Mouse (Mus musculus): ENCODE data around the gene Sp3. TPM values are rescaled to one million over a fixed set of nuclear protein-coding genes. Genes with fewer than 3 reads are reported as not detected.
"Not testable (repeated sequence)": the region's sequence is repeated elsewhere in the genome, so short reads cannot be mapped to it uniquely, and the experiment has no call there.

Sp3 gene
- polyA plus RNA-seq (2015; fragmentation: Nextera tagmentation; extraction: Ambion mirVana) = 59.4 TPM in 2 replicates

DNA sequence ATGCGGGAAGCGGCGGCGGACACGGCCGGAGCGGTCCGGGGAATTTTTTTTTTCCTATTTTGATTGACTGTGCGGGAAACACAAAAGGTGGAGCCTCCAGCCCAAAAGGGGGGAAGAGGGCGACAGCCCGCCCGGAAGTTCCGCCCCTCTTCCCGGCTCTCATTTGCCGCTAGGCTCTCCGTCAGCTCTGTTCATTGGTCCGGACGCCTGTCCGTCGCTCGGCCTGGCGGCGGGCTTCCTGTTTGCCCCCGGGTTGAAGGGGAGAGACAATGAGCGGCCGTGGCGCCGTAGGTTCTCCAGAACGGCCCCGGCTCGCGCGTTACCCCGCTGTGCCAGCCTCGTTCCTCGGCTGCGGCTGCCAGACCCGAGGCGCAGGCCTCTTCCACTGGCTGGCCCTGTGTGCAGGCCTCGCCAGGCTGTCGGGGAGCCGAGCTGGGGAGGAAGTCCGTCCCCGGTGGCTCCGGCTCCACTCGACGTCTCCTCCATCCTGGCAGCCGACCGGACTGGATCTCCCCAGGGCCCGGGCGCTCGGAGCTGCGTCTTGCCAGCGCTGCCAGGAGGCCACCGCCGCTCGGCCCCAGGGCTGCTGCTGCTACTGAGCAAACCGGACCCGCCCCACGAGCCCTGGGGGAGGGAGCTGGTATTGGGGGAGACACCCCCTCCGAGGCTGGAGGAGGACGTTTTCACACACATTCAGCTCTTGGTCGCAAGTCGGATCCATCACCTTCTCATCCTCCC is at the start of gene Sp3:
Sp3 (minus strand) TSS at position 110 of the 738 bp plus-strand sequence.
- no peaks in the 10 kb centered on the region for H3K36me3 ChIP-seq (ENCODE audit: control insufficient read depth, insufficient read depth, low read length)
- H3K27ac ChIP-seq (ENCODE audit: low read length) = peak within 1 kb of the TSS; percentile 100
- no peaks in the 10 kb centered on the region for H3K27me3 ChIP-seq (ENCODE audit: control insufficient read depth, insufficient read depth, low read depth, low read length)
- ATAC-seq (ENCODE audit: low read depth) = peak; percentile 85
- peak within 1 kb of the TSS; percentile 99 for H3K4me3 ChIP-seq (ENCODE audit: low read length)
- no peaks in the 10 kb centered on the region for H3K9me3 ChIP-seq (ENCODE audit: control insufficient read depth, low read length)
- H3K4me2 ChIP-seq (ENCODE audit: low read depth, low read length) = peak within 1 kb of the TSS; percentile 72
- WGBS = under 1% methylated on average over 58 of the region's 64 CpGs
- H3K4me1 ChIP-seq (replicated peaks; ENCODE audit: control insufficient read depth, insufficient read depth, low read length) = peaks cover 14% of the 10 kb centered on the region
- peak within 1 kb of the TSS; percentile 100 for H3K9ac ChIP-seq (ENCODE audit: low read length)

DNA sequence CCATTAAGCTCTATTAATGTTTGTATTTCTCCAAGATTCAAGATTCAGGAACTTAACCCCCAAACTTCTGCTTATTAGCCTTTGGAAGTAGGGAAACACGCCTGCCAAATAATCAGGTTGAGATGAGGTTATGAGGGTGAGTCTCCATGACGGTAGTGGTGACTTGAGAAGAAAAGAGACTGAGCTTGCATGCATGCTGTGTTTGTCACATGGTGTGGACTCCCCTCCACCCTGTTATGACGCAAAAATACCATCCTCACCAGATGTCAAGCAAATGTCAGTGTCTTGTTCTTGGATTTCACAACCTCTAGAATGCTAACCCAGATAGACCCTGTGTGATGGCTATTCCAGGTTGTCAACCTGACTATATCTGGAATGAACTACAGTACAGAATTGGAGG is 49.6 kb upstream of the Sp3 start:
- H3K27me3 ChIP-seq (ENCODE audit: control insufficient read depth, insufficient read depth, low read depth, low read length) = no peaks in the 10 kb centered on the region
- H3K36me3 ChIP-seq (ENCODE audit: control insufficient read depth, insufficient read depth, low read length) = no peaks in the 10 kb centered on the region
- H3K9me3 ChIP-seq (ENCODE audit: control insufficient read depth, low read length) = no peaks in the 10 kb centered on the region
- H3K4me1 ChIP-seq (replicated peaks; ENCODE audit: control insufficient read depth, insufficient read depth, low read length) = no peaks in the 10 kb centered on the region
- H3K9ac ChIP-seq (ENCODE audit: low read length) = no peak overlapping the region
- no peak for ATAC-seq (ENCODE audit: low read depth)
- H3K27ac ChIP-seq (ENCODE audit: low read length) = no peak overlapping the region
- 91% methylated on average over 3 of the region's 3 CpGs for WGBS
- no peak overlapping the region for H3K4me3 ChIP-seq (ENCODE audit: low read length)
- no peak overlapping the region for H3K4me2 ChIP-seq (ENCODE audit: low read depth, low read length)

DNA sequence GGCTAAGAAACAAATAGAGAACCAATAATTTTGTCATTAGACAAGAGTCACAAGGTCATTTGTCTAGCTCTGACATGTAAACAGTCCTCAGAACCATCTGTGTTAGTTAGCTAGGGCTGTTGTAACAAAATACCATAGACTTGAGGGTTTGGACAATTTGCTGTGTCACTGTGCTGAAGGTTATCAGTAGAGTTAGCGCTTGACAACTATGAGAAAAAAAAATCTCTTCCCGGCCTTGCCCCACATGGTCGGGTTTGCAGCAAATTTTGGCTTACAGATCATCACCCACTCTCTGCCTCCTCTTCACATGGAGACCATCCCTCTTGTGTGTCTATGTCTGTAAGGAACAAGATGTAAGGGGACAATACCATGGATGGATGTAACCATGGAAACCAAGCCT is 47.8 kb upstream of the Sp3 start:
- Histone ChIP-seq H3K27ac (ENCODE audit: low read length) (no peak overlapping the region), H3K9ac (ENCODE audit: low read length) (no peak overlapping the region), H3K27me3 (ENCODE audit: control insufficient read depth, insufficient read depth, low read depth, low read length) (no peaks in the 10 kb centered on the region), H3K4me2 (ENCODE audit: low read depth, low read length) (no peak overlapping the region), H3K9me3 (ENCODE audit: control insufficient read depth, low read length) (no peaks in the 10 kb centered on the region), H3K4me1 (replicated peaks; ENCODE audit: control insufficient read depth, insufficient read depth, low read length) (no peaks in the 10 kb centered on the region), H3K36me3 (ENCODE audit: control insufficient read depth, insufficient read depth, low read length) (no peaks in the 10 kb centered on the region), H3K4me3 (ENCODE audit: low read length) (no peak overlapping the region)
- WGBS = 37% methylated on average over 3 of the region's 3 CpGs
- no peak for ATAC-seq (ENCODE audit: low read depth)

DNA sequence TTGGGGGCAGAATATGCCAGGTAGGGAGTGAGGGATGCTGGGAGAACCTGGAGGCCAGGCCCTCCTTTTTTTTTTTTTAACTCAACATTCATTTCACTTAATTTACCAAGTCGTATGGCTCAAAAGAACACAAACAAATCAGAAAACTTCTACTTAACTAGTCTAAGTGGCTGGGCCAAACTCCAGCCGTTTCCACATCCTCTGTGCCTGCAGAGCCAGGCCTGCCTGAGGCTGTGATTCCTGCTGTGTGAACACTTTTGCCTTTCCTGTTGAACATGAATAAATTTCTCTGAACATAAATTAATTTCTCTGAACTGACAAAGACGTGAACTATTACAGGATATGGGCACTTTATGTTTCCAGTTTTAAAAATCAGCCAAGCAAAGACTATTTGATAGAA is 46.9 kb upstream of the Sp3 start:
- ATAC-seq (ENCODE audit: low read depth) = no peak
- no peaks in the 10 kb centered on the region for H3K9me3 ChIP-seq (ENCODE audit: control insufficient read depth, low read length)
- H3K9ac ChIP-seq (ENCODE audit: low read length) = no peak overlapping the region
- H3K4me1 ChIP-seq (replicated peaks; ENCODE audit: control insufficient read depth, insufficient read depth, low read length) = no peaks in the 10 kb centered on the region
- 38% methylated on average over 3 of the region's 3 CpGs for WGBS
- no peaks in the 10 kb centered on the region for H3K27me3 ChIP-seq (ENCODE audit: control insufficient read depth, insufficient read depth, low read depth, low read length)
- no peak overlapping the region for H3K4me2 ChIP-seq (ENCODE audit: low read depth, low read length)
- H3K36me3 ChIP-seq (ENCODE audit: control insufficient read depth, insufficient read depth, low read length) = no peaks in the 10 kb centered on the region
- H3K27ac ChIP-seq (ENCODE audit: low read length) = no peak overlapping the region
- no peak overlapping the region for H3K4me3 ChIP-seq (ENCODE audit: low read length)

DNA sequence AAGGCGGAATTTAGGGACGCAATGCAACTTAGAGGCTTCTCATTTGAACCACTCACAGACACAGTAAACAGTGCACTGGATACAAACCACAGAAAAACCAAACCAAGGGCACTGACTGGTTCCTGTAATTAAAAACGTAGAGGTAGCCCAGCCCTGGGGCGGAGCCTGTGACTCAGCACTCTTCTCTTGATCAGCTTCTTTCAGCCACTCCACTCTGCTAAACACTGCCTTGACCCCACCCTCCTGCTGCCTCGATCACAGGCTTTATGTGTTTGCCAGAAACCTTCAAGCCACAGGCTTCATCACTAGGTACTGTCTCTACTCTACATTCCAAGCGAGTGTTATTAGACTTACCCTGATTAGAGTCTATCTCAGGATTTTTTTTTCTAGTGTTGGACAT is 43.6 kb upstream of the Sp3 start:
- 43% methylated on average over 6 of the region's 6 CpGs for WGBS
- Histone ChIP-seq H3K4me2 (ENCODE audit: low read depth, low read length) (no peak overlapping the region), H3K4me1 (replicated peaks; ENCODE audit: control insufficient read depth, insufficient read depth, low read length) (no peaks in the 10 kb centered on the region; the same call in 1 of the 2 replicates), H3K27me3 (ENCODE audit: control insufficient read depth, insufficient read depth, low read depth, low read length) (no peaks in the 10 kb centered on the region), H3K36me3 (ENCODE audit: control insufficient read depth, insufficient read depth, low read length) (no peaks in the 10 kb centered on the region), H3K9ac (ENCODE audit: low read length) (no peak overlapping the region), H3K9me3 (ENCODE audit: control insufficient read depth, low read length) (no peaks in the 10 kb centered on the region), H3K27ac (ENCODE audit: low read length) (no peak overlapping the region), H3K4me3 (ENCODE audit: low read length) (no peak overlapping the region)
- peak; percentile 31; the same call in 1 of the 2 replicates for ATAC-seq (ENCODE audit: low read depth)

DNA sequence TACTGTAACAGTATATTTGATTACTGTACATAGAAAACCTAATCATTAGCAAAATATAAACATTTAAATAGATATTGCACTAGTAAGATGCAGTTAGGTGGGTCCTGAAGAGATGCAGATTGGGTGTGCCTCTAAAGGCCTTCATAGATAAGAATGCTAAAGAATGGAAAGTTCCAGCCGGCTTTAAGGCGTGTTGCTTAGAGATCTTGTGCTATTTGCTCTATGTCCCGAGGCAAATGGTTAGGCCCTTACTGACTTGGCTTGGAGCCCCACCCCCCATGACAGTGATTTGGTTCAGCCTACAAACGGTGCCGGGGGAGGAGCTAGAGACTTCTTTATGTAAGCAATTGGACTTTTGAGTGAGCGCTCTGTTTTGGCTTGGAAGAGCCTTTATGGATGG is 40.8 kb upstream of the Sp3 start:
- Histone ChIP-seq H3K4me2 (ENCODE audit: low read depth, low read length) (no peak overlapping the region), H3K36me3 (ENCODE audit: control insufficient read depth, insufficient read depth, low read length) (no peaks in the 10 kb centered on the region), H3K4me1 (replicated peaks; ENCODE audit: control insufficient read depth, insufficient read depth, low read length) (no peaks in the 10 kb centered on the region; the same call in 1 of the 2 replicates), H3K27ac (ENCODE audit: low read length) (no peak overlapping the region), H3K4me3 (ENCODE audit: low read length) (no peak overlapping the region), H3K9me3 (ENCODE audit: control insufficient read depth, low read length) (no peaks in the 10 kb centered on the region), H3K9ac (ENCODE audit: low read length) (no peak overlapping the region), H3K27me3 (ENCODE audit: control insufficient read depth, insufficient read depth, low read depth, low read length) (no peaks in the 10 kb centered on the region)
- no peak for ATAC-seq (ENCODE audit: low read depth)
- WGBS = 64% methylated on average over 6 of the region's 6 CpGs

DNA sequence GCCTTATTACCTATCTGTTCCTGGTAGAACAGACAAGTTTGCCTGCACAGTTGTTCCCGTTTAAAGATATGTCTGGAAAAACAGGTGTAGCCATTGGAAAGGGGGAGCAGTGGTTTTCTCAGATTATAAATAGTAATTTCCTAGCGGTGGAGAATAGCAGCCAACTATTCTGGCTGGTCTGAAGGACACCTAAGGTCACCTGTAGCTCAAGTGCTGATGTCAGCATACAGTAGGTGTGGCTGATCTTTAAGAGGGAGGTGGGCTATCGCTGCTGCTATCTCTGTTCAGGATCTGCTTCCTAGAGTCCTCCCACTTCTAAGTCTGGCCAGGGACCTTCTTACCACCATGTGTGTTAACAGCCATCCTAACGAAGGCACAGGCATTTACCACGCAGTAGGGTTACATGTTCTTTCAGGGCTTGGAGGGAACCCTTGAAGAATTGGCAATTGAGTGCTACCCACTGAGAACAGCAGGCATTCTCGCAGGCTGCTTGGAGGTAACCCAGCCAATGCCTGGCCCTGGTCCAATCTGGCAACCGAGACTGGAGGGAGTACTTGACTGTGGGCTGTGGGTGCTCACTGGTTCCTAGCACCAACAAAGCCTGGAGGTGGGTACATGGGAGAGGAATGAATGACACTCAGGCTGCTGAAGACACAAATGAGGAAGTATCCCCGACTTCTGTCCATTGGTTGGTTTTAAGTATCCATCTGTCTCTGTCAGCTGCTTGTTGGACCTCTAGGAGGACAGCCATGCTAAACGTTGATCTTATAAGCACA is 39.3 kb upstream of the Sp3 start:
- Histone ChIP-seq H3K4me3 (ENCODE audit: low read length) (no peak overlapping the region), H3K9ac (ENCODE audit: low read length) (no peak overlapping the region), H3K27ac (ENCODE audit: low read length) (no peak overlapping the region), H3K27me3 (ENCODE audit: control insufficient read depth, insufficient read depth, low read depth, low read length) (no peaks in the 10 kb centered on the region), H3K4me1 (replicated peaks; ENCODE audit: control insufficient read depth, insufficient read depth, low read length) (no peaks in the 10 kb centered on the region; the same call in 1 of the 2 replicates), H3K4me2 (ENCODE audit: low read depth, low read length) (no peak overlapping the region), H3K9me3 (ENCODE audit: control insufficient read depth, low read length) (no peaks in the 10 kb centered on the region), H3K36me3 (ENCODE audit: control insufficient read depth, insufficient read depth, low read length) (no peaks in the 10 kb centered on the region)
- 46% methylated on average over 9 of the region's 9 CpGs for WGBS
- 0 out of 2 replicates have a peak, but pooled peaks have one; percentile 28 for ATAC-seq (ENCODE audit: low read depth)

DNA sequence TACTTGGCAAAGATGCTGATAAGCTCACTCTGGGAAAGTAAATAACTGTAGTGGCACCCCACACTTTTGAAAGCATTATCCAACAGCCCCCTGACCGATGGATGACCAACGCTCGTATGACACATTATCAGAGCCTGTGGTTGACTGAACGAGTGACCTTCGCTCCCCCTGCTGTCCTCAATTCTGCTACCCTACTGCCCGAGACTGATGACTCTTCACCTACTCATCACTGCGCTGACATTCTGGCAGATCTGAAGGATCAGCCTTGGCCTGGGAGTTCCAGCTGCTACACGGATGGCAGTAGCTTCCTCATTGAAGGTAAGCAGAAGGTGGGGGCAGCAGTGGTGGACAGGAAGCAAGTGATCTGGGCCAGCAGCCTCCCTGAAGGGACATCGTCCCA is 33.8 kb upstream of the Sp3 start:
- WGBS = 64% methylated on average over 9 of the region's 9 CpGs
- ATAC-seq (ENCODE audit: low read depth) = not testable (repeated sequence)

DNA sequence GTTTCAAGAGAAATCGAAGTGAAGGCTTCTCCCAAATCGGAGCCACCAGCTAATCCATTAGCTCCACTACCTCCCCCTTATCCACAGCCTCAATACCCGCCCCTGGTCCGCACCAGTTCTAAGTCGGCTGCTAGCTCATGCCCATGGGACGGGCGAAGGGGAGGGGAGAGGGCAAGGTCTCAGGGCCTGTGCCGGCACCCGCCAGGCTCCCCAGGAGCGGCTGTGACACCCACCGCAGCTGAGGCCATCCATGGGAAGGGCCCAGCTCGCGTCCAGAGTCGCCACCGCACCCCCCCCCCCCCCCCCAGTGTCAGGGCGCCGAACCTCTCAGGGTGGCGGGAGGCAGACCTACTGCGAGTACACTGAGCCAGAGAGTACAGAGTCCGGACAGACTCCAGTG is 32.4 kb upstream of the Sp3 start:
- Histone ChIP-seq H3K9ac (ENCODE audit: low read length) (no peak overlapping the region), H3K27ac (ENCODE audit: low read length) (no peak overlapping the region), H3K9me3 (ENCODE audit: control insufficient read depth, low read length) (peaks cover 14% of the 10 kb centered on the region), H3K4me2 (ENCODE audit: low read depth, low read length) (no peak overlapping the region), H3K36me3 (ENCODE audit: control insufficient read depth, insufficient read depth, low read length) (no peaks in the 10 kb centered on the region), H3K4me1 (replicated peaks; ENCODE audit: control insufficient read depth, insufficient read depth, low read length) (no peaks in the 10 kb centered on the region), H3K4me3 (ENCODE audit: low read length) (no peak overlapping the region), H3K27me3 (ENCODE audit: control insufficient read depth, insufficient read depth, low read depth, low read length) (no peaks in the 10 kb centered on the region)
- WGBS = 66% methylated on average over 18 of the region's 20 CpGs
- no peak for ATAC-seq (ENCODE audit: low read depth)

More for the DNA sequence above, 33.8 kb upstream of the Sp3 start:
- not testable (repeated sequence) for H3K9ac ChIP-seq (ENCODE audit: low read length); H3K4me1 ChIP-seq (replicated peaks; ENCODE audit: control insufficient read depth, insufficient read depth, low read length); H3K27ac ChIP-seq (ENCODE audit: low read length); H3K27me3 ChIP-seq (ENCODE audit: control insufficient read depth, insufficient read depth, low read depth, low read length); H3K4me2 ChIP-seq (ENCODE audit: low read depth, low read length); H3K4me3 ChIP-seq (ENCODE audit: low read length); H3K36me3 ChIP-seq (ENCODE audit: control insufficient read depth, insufficient read depth, low read length)
- peaks cover 14% of the 10 kb centered on the region for H3K9me3 ChIP-seq (ENCODE audit: control insufficient read depth, low read length)

Data from lung, embryonic 16.5 days (tissue).